Mouse (Mus musculus) intestine, embryonic 15.5 days (tissue): ENCODE data around the gene Ahcyl2. TPM values are rescaled to one million over a fixed set of nuclear protein-coding genes. Genes with fewer than 3 reads are reported as not detected.

Experiments
- ATAC-seq: fragments of 200-750 bp; cut with Nextera tagmentation; 2 replicates; pipeline ENCODE4 v1.8.0; 2017; ENCODE audit warnings: moderate TSS enrichment, moderate library complexity
- H3K27ac ChIP-seq: fragments of 300-500 bp; sonication (generic); 2 replicates; pipeline ENCODE4 v1.5.1; 2015; ENCODE audit warnings: mild to moderate bottlenecking, inconsistent platforms
- H3K27me3 ChIP-seq: fragments of 300-500 bp; sonication (generic); replicated peaks from 2 replicates; pipeline ENCODE4 v1.6.1; 2015; ENCODE audit warnings: inconsistent platforms
- H3K36me3 ChIP-seq: fragments of 300-500 bp; sonication (generic); 2 replicates; pipeline ENCODE4 v1.6.1; 2015; ENCODE audit warnings: inconsistent platforms
- H3K4me1 ChIP-seq: fragments of 300-500 bp; sonication (generic); replicated peaks from 2 replicates; pipeline ENCODE4 v1.6.1; 2015; ENCODE audit warnings: inconsistent platforms
- H3K4me2 ChIP-seq: fragments of 300-500 bp; sonication (generic); replicated peaks from 2 replicates; pipeline ENCODE4 v1.6.1; 2015; ENCODE audit warnings: mild to moderate bottlenecking, inconsistent platforms
- H3K4me3 ChIP-seq: fragments of 300-500 bp; sonication (generic); replicated peaks from 2 replicates; pipeline ENCODE4 v1.5.1; 2015; ENCODE audit warnings: inconsistent platforms
- H3K9ac ChIP-seq: fragments of 300-500 bp; sonication (generic); 2 replicates; pipeline ENCODE4 v1.6.1; 2015; ENCODE audit warnings: inconsistent platforms
- H3K9me3 ChIP-seq: fragments of 300-500 bp; sonication (generic); 2 replicates; pipeline ENCODE4 v1.6.1; 2016; ENCODE audit warnings: inconsistent platforms
- WGBS: fragments of 180-500 bp; shearing (Covaris S2); methylation state at CpG from one replicate; pipeline ENCODE4 v1.1.7; 2015; 5-methylcytosine and 5-hydroxymethylcytosine counted together
- polyA plus RNA-seq: library from polyadenylated mRNA; unstranded; fragments of >200 nt; fragmentation: Nextera tagmentation; extraction: Ambion mirVana; gene quantifications from 2 replicates; pipeline ENCODE4 v1.2.1, GENCODE M21; 2015

Gene Ahcyl2
- polyA plus RNA-seq, 1 experiment from 2014 or later = 62.1 TPM

GRCm38 (mm10) chr6:29775609-29776008, 7.8 kb downstream of the Ahcyl2 start:
- H3K4me2 ChIP-seq = no peak overlapping the region
- no peaks in the 10 kb centered on the region for H3K4me1 ChIP-seq
- no peak overlapping the region for H3K4me3 ChIP-seq
- H3K27ac ChIP-seq = no peak overlapping the region
- no peaks in the 10 kb centered on the region for H3K36me3 ChIP-seq
- 93% methylated on average over 1 of the region's 1 CpGs for WGBS
- H3K9me3 ChIP-seq = no peaks in the 10 kb centered on the region
- ATAC-seq = no peak
- no peak overlapping the region for H3K9ac ChIP-seq
- no peaks in the 10 kb centered on the region for H3K27me3 ChIP-seq

- WGBS = 80% methylated on average over 4 of the region's 4 CpGs
- Histone ChIP-seq H3K4me1 (no peaks in the 10 kb centered on the region), H3K36me3 (no peaks in the 10 kb centered on the region), H3K9me3 (no peaks in the 10 kb centered on the region), H3K9ac (no peak overlapping the region), H3K4me2 (no peak overlapping the region), H3K4me3 (no peak overlapping the region), H3K27me3 (no peaks in the 10 kb centered on the region), H3K27ac (no peak overlapping the region)
- ATAC-seq = no peak
Measured at GRCm38 (mm10) chr6:29776542-29777237, 8.9 kb downstream of the Ahcyl2 start.

- no peak overlapping the region for H3K4me2 ChIP-seq
- no peaks in the 10 kb centered on the region for H3K27me3 ChIP-seq
- no peak for ATAC-seq
- H3K4me1 ChIP-seq = no peaks in the 10 kb centered on the region
- no peaks in the 10 kb centered on the region for H3K9me3 ChIP-seq
- no peak overlapping the region for H3K9ac ChIP-seq
- H3K36me3 ChIP-seq = no peaks in the 10 kb centered on the region
- WGBS = 75% methylated on average over 3 of the region's 3 CpGs
- no peak overlapping the region for H3K27ac ChIP-seq
- H3K4me3 ChIP-seq = no peak overlapping the region
Measured at GRCm38 (mm10) chr6:29777238-29777555, 9.4 kb downstream of the Ahcyl2 start.

- H3K9me3 ChIP-seq = no peaks in the 10 kb centered on the region
- ATAC-seq = no peak
Measured at GRCm38 (mm10) chr6:29780082-29780481, 12.3 kb downstream of the Ahcyl2 start.

GRCm38 (mm10) chr6:29780571-29780970, 12.8 kb downstream of the Ahcyl2 start:
- Histone ChIP-seq H3K36me3 (no peaks in the 10 kb centered on the region), H3K4me2 (no peak overlapping the region), H3K27me3 (no peaks in the 10 kb centered on the region), H3K9me3 (no peaks in the 10 kb centered on the region), H3K27ac (no peak overlapping the region), H3K4me1 (no peaks in the 10 kb centered on the region), H3K9ac (no peak overlapping the region), H3K4me3 (no peak overlapping the region)
- no peak for ATAC-seq
- WGBS = 94% methylated on average over 2 of the region's 2 CpGs

More at GRCm38 (mm10) chr6:29780082-29780481, 12.3 kb downstream of the Ahcyl2 start:
- Histone ChIP-seq H3K4me2 (no peak overlapping the region), H3K9ac (no peak overlapping the region), H3K4me3 (no peak overlapping the region), H3K36me3 (no peaks in the 10 kb centered on the region), H3K27ac (no peak overlapping the region), H3K27me3 (no peaks in the 10 kb centered on the region), H3K4me1 (no peaks in the 10 kb centered on the region)

GRCm38 (mm10) chr6:29782239-29782638, 14.4 kb downstream of the Ahcyl2 start:
- Histone ChIP-seq H3K36me3 (no peaks in the 10 kb centered on the region), H3K4me2 (no peak overlapping the region), H3K9ac (no peak overlapping the region), H3K9me3 (no peaks in the 10 kb centered on the region), H3K27ac (no peak overlapping the region), H3K27me3 (no peaks in the 10 kb centered on the region), H3K4me3 (no peak overlapping the region), H3K4me1 (no peaks in the 10 kb centered on the region)
- ATAC-seq = no peak
- 61% methylated on average over 1 of the region's 1 CpGs for WGBS

GRCm38 (mm10) chr6:29783960-29784359, 16.1 kb downstream of the Ahcyl2 start:
- Histone ChIP-seq H3K9me3 (no peaks in the 10 kb centered on the region), H3K9ac (no peak overlapping the region), H3K4me2 (no peak overlapping the region), H3K27me3 (no peaks in the 10 kb centered on the region), H3K27ac (no peak overlapping the region), H3K36me3 (no peaks in the 10 kb centered on the region), H3K4me3 (no peak overlapping the region), H3K4me1 (no peaks in the 10 kb centered on the region)
- 85% methylated on average over 6 of the region's 6 CpGs for WGBS
- ATAC-seq = no peak

GRCm38 (mm10) chr6:29784413-29785021, 16.7 kb downstream of the Ahcyl2 start:
- H3K36me3 ChIP-seq = no peaks in the 10 kb centered on the region
- no peak overlapping the region for H3K4me2 ChIP-seq
- no peak overlapping the region for H3K4me3 ChIP-seq
- H3K9ac ChIP-seq = no peak overlapping the region
- ATAC-seq = no peak
- no peak overlapping the region for H3K27ac ChIP-seq
- WGBS = 80% methylated on average over 3 of the region's 3 CpGs
- no peaks in the 10 kb centered on the region for H3K9me3 ChIP-seq
- no peaks in the 10 kb centered on the region for H3K27me3 ChIP-seq
- H3K4me1 ChIP-seq = no peaks in the 10 kb centered on the region

- Histone ChIP-seq H3K9ac (no peak overlapping the region), H3K27ac (no peak overlapping the region), H3K9me3 (no peaks in the 10 kb centered on the region), H3K4me3 (no peak overlapping the region), H3K4me2 (no peak overlapping the region), H3K36me3 (no peaks in the 10 kb centered on the region), H3K27me3 (no peaks in the 10 kb centered on the region), H3K4me1 (no peaks in the 10 kb centered on the region)
- WGBS = 90% methylated on average over 5 of the region's 5 CpGs
- no peak for ATAC-seq
Measured at GRCm38 (mm10) chr6:29785759-29786158, 17.9 kb downstream of the Ahcyl2 start.

GRCm38 (mm10) chr6:29788779-29789350, 21.1 kb downstream of the Ahcyl2 start:
- no peak overlapping the region for H3K4me3 ChIP-seq
- no peaks in the 10 kb centered on the region for H3K9me3 ChIP-seq
- H3K9ac ChIP-seq = no peak overlapping the region
- H3K27me3 ChIP-seq = no peaks in the 10 kb centered on the region
- ATAC-seq = no peak
- no peak overlapping the region for H3K27ac ChIP-seq
- 74% methylated on average over 3 of the region's 3 CpGs for WGBS
- H3K4me2 ChIP-seq = no peak overlapping the region
- no peaks in the 10 kb centered on the region for H3K36me3 ChIP-seq
- no peaks in the 10 kb centered on the region for H3K4me1 ChIP-seq

GRCm38 (mm10) chr6:29790014-29790698, 22.3 kb downstream of the Ahcyl2 start:
- whole genome bisulfite sequencing = 78% methylated on average over 3 of the region's 3 CpGs
- Histone ChIP-seq H3K4me1 (no peaks in the 10 kb centered on the region), H3K9me3 (no peaks in the 10 kb centered on the region), H3K4me3 (no peak overlapping the region), H3K4me2 (no peak overlapping the region), H3K36me3 (no peaks in the 10 kb centered on the region), H3K27ac (no peak overlapping the region), H3K27me3 (no peaks in the 10 kb centered on the region), H3K9ac (no peak overlapping the region)
- ATAC-seq = no peak

GRCm38 (mm10) chr6:29793520-29793919, 25.7 kb downstream of the Ahcyl2 start:
- 75% methylated on average over 1 of the region's 1 CpGs for WGBS
- Histone ChIP-seq H3K4me2 (no peak overlapping the region), H3K4me1 (no peaks in the 10 kb centered on the region), H3K9ac (no peak overlapping the region), H3K9me3 (no peaks in the 10 kb centered on the region), H3K4me3 (no peak overlapping the region), H3K27me3 (no peaks in the 10 kb centered on the region), H3K36me3 (no peaks in the 10 kb centered on the region), H3K27ac (no peak overlapping the region)
- ATAC-seq = no peak
